Mouse (Mus musculus) gastrocnemius, postnatal 36 days (tissue): Measurements from ENCODE around the gene Klhl42. TPM values are rescaled to one million over a fixed set of nuclear protein-coding genes. Genes with fewer than 3 reads are reported as not detected.

Source experiments
- DNase-seq, 2 experiments: peaks; one replicate each; pipeline ENCODE4 v3.0.0; 2022
- intact Hi-C: fragments of 180-260 bp; cut with DNase I; formaldehyde crosslinking; loops from one replicate; pipeline ENCODE4 v1.15.1; 2025
- total RNA-seq, 2 experiments: library from RNA; stranded (reverse); gene quantifications; 2 replicates each; pipeline ENCODE4 v1.2.3; 2021

Gene Klhl42
- total RNA-seq, 2 experiments from 2014 or later, result 1.6 to 2.2 TPM

- no peak for DNase-seq
- intact Hi-C loops, result no loop called here
Observed at GRCm38 (mm10) chr6:147140600-147141154, 49.5 kb downstream of the Klhl42 start.

GRCm38 (mm10) chr6:147144664-147145063 lies 53.5 kb downstream of the Klhl42 start:
- DNase-seq, result no peak
- intact Hi-C loops, result no loop called here

- intact Hi-C loops, result no loop called here
- DNase-seq, result no peak
Observed at GRCm38 (mm10) chr6:147145277-147145676, 54.1 kb downstream of the Klhl42 start.

GRCm38 (mm10) chr6:147145753-147146152 lies 54.6 kb downstream of the Klhl42 start:
- intact Hi-C loops, result no loop called here
- DNase-seq, result no peak

GRCm38 (mm10) chr6:147151069-147151468 lies 59.9 kb downstream of the Klhl42 start:
- intact Hi-C loops, result no loop called here
- no peak for DNase-seq

- DNase-seq, result no peak
- intact Hi-C loops, result no loop called here
Observed at GRCm38 (mm10) chr6:147151839-147152238, 60.7 kb downstream of the Klhl42 start.

- DNase-seq, result no peak
- intact Hi-C loops, result no loop called here
Observed at GRCm38 (mm10) chr6:147155085-147155484, 63.9 kb downstream of the Klhl42 start.

- DNase-seq, result peak in 1 of 2 experiments; percentile 12
- intact Hi-C loops, result no loop called here
Observed at GRCm38 (mm10) chr6:147161818-147162584, 70.8 kb downstream of the Klhl42 start.

Other genes with a start within 250 kb of the Klhl42 start
- not detected for gene Smco2, start 241.3 kb upstream of the Klhl42 start, total RNA-seq
- 10 to 100 TPM; 36.7 to 37.6 TPM for gene Ppfibp1, start 202.9 kb upstream of the Klhl42 start, total RNA-seq
- gene 1700034J05Rik, start 137.0 kb upstream of the Klhl42 start, total RNA-seq, result not detected
- under 1 TPM; 0.26 to 0.49 TPM for gene Rep15, start 58.8 kb upstream of the Klhl42 start, total RNA-seq
- gene Mrps35, start 48.6 kb upstream of the Klhl42 start, total RNA-seq, result 10 to 100 TPM; 40.9 to 41.0 TPM
- gene Mansc4, start 4.3 kb upstream of the Klhl42 start, total RNA-seq, result not detected
- gene Pthlh, start 172.8 kb downstream of the Klhl42 start, total RNA-seq, result 1 to 10 TPM; 1.2 to 1.9 TPM